Comparison of ENCODE assay signal across 19 mouse cellular contexts in genomic region chr15:86101585-86101984, GRCm38 (mm10).
"Had no signal": no experiment of that assay in that cellular context is flagged by ENCODE, and none has a peak within 500 bp of the region (broad histone marks: within the 10 kb centered on the region; RNA-seq: fewer than 3 reads in every experiment).

No protein-coding gene starts in this region.

- H3K4me2 ChIP-seq: lung, embryonic 14.5 days; midbrain, embryonic 12.5 days; midbrain, embryonic 15.5 days; neural tube, embryonic 12.5 days; neural tube, embryonic 15.5 days had no signal

- DNase-seq: kidney, adult 11 months; kidney, adult 8-10 months; kidney, postnatal 14 days; kidney, postnatal 4 days; lung, embryonic 14.5 days; right cerebral cortex, adult 18-20 months; right cerebral cortex, postnatal 14 days; right cerebral cortex, postnatal 4 days; thymus, adult 2 months; thymus, postnatal 14 days; thymus, postnatal 4 days had no signal

- H3K4me3 ChIP-seq: midbrain, embryonic 12.5 days; midbrain, embryonic 15.5 days; neural tube, embryonic 12.5 days; neural tube, embryonic 15.5 days had no signal

- H3K9ac ChIP-seq: liver, embryonic 14.5 days; lung, embryonic 14.5 days; midbrain, embryonic 12.5 days; midbrain, embryonic 15.5 days; neural tube, embryonic 12.5 days; neural tube, embryonic 15.5 days had no signal

- H3K9me3 ChIP-seq: midbrain, embryonic 12.5 days; midbrain, embryonic 15.5 days; neural tube, embryonic 12.5 days; neural tube, embryonic 15.5 days had no signal

- H3K27me3 ChIP-seq: midbrain, embryonic 12.5 days; midbrain, embryonic 15.5 days; neural tube, embryonic 12.5 days; neural tube, embryonic 15.5 days had no signal

- H3K27ac ChIP-seq: liver, embryonic 14.5 days; macrophage; midbrain, embryonic 12.5 days; midbrain, embryonic 15.5 days; neural tube, embryonic 12.5 days; neural tube, embryonic 15.5 days; stomach, postnatal 0 days had no signal

- ATAC-seq: lung, postnatal 0 days; midbrain, embryonic 15.5 days had no signal
